ENCODE assay signal across 8 mouse cellular contexts in the genomic region with DNA sequence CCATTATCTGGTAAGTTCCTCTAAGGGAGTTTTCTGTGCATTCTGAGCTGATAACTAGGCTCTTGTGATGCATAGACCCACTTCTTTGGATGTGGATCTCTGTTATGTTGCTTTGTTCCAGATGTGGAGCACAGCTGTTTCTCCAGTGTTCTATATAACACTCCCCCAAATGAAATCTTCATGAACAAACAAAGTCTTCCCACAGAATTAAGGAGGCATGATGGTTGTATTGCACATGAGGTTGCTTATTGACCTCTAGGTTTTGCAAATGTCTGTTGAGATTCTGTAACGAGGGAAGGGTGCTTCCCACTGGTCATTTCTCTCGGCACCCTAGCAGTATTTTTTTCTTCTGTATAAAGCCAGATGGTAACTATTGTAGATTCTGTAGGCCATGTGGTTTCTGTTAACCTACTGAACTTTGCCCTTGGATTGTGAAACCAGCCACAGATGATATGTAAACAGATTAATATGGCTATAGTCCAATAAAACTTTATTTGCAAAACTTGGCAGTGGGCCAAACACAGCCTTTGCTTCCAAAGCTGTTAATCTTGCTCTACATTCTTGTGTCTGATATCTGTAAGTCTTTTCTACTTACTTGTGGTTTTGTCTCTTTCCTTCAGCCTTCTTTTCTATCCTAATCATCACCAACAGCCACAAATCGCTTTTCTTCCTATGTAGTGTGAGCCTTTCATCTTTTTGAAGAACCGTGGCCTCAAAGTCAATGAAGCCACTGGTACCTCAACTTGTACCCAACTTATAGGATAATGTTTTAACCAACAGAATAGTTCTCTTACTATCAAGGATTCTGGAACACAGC.
DNase-seq lines count a peak whose midpoint lies in the region; ATAC-seq and TF ChIP-seq lines count a peak whose summit lies in the region.

No protein-coding gene starts in this region.

- no peaks in the 10 kb centered on the region for H3K36me3 ChIP-seq in C2C12 (ENCODE audit: control insufficient read depth, insufficient read depth)
- H3K36me3 ChIP-seq in intestine, embryonic 14.5 days (ENCODE audit: control insufficient read depth, insufficient read depth, low read length), result no peaks in the 10 kb centered on the region
- H3K36me3 ChIP-seq in lung, embryonic 16.5 days (ENCODE audit: control insufficient read depth, insufficient read depth, low read length), result no peaks in the 10 kb centered on the region

- H3ac ChIP-seq in C2C12 (ENCODE audit: control insufficient read depth, insufficient read length, low read depth), result no peak overlapping the region

- no peak overlapping the region for H3K9ac ChIP-seq in intestine, embryonic 14.5 days (ENCODE audit: low read length)
- H3K9ac ChIP-seq in lung, embryonic 16.5 days (ENCODE audit: low read length), result no peak overlapping the region

- ATAC-seq in intestine, embryonic 14.5 days (replicated peaks; ENCODE audit: low FRiP score, low TSS enrichment, low read depth), result peak; percentile 90
- peak; percentile 93 for ATAC-seq in lung, embryonic 16.5 days (ENCODE audit: low read depth)
- no peak for ATAC-seq in megakaryocyte, adult 5-6 weeks (ENCODE audit: poor library complexity, severe bottlenecking)

- H3K79me3 ChIP-seq in C2C12 (ENCODE audit: low read depth), result no peaks in the 10 kb centered on the region

- peak; percentile 89 for DNase-seq in adipocyte (ENCODE audit: low spot score)
- peak; percentile 72 for DNase-seq in intestine, embryonic 14.5 days (ENCODE audit: low spot score)
- DNase-seq in neural tube, embryonic 10.5 days (ENCODE audit: extremely low spot score, low spot score), result no peak
- no peak for DNase-seq in left cerebral cortex, adult 11 months (ENCODE audit: low spot score)
- no peak for DNase-seq in adrenal gland, adult 18-20 months (ENCODE audit: low spot score in 2 of 2)

- no peak overlapping the region for H3K4me2 ChIP-seq in intestine, embryonic 14.5 days (ENCODE audit: low read length)
- H3K4me2 ChIP-seq in lung, embryonic 16.5 days (ENCODE audit: low read depth, low read length), result no peak overlapping the region

- WGBS in intestine, embryonic 14.5 days, result 20% methylated on average over 4 of the region's 4 CpGs
- 35% methylated on average over 4 of the region's 4 CpGs for WGBS in lung, embryonic 16.5 days

- no peaks in the 10 kb centered on the region for H3K27me3 ChIP-seq in C2C12 (ENCODE audit: control insufficient read depth, insufficient read depth, insufficient read length)
- H3K27me3 ChIP-seq in intestine, embryonic 14.5 days (replicated peaks; ENCODE audit: control insufficient read depth, insufficient read depth, low read length), result no peaks in the 10 kb centered on the region
- H3K27me3 ChIP-seq in lung, embryonic 16.5 days (ENCODE audit: control insufficient read depth, insufficient read depth, low read depth, low read length), result no peaks in the 10 kb centered on the region

- no peak overlapping the region for H3K4me3 ChIP-seq in C2C12 (ENCODE audit: insufficient read depth, poor library complexity, severe bottlenecking)
- H3K4me3 ChIP-seq in intestine, embryonic 14.5 days (ENCODE audit: low read depth, low read length), result no peak overlapping the region
- H3K4me3 ChIP-seq in lung, embryonic 16.5 days (ENCODE audit: low read length), result no peak overlapping the region

- no peak for TF ChIP-seq CTCF in C2C12 (IDR thresholded peaks at IDR 0.05; ENCODE audit: control insufficient read depth, insufficient read depth, insufficient read length)

- H3K79me2 ChIP-seq in C2C12 (ENCODE audit: control insufficient read depth, insufficient read depth), result no peaks in the 10 kb centered on the region

- H3K27ac ChIP-seq in intestine, embryonic 14.5 days (ENCODE audit: low read depth), result peak overlapping the region; percentile 62
- peak overlapping the region; percentile 78 for H3K27ac ChIP-seq in lung, embryonic 16.5 days (ENCODE audit: low read length)

- peaks cover 13% of the 10 kb centered on the region for H3K4me1 ChIP-seq in intestine, embryonic 14.5 days (replicated peaks; ENCODE audit: control insufficient read depth, insufficient read depth, low read length)
- H3K4me1 ChIP-seq in lung, embryonic 16.5 days (replicated peaks; ENCODE audit: control insufficient read depth, insufficient read depth, low read length), result peaks cover 6% of the 10 kb centered on the region; the same call in 1 of the 2 replicates

- H3K9me3 ChIP-seq in intestine, embryonic 14.5 days (ENCODE audit: control insufficient read depth, low read length), result no peaks in the 10 kb centered on the region
- no peaks in the 10 kb centered on the region for H3K9me3 ChIP-seq in lung, embryonic 16.5 days (ENCODE audit: control insufficient read depth, low read length)

TF ChIP-seq in C2C12, 6 proteins besides CTCF, POLR2A, EP300 and RAD21:
- TF ChIP-seq FOSL1 (IDR thresholded peaks at IDR 0.05; ENCODE audit: insufficient read depth, low read length, poor library complexity, severe bottlenecking) (no peak), USF1 (IDR thresholded peaks at IDR 0.05; ENCODE audit: low read depth) (no peak), MAX (IDR thresholded peaks at IDR 0.05) (no peak), CEBPB (IDR thresholded peaks at IDR 0.05; ENCODE audit: low read depth) (peak; percentile 51), MYOG (IDR thresholded peaks at IDR 0.05; ENCODE audit: control insufficient read depth, extremely low read depth, insufficient read length) (no peak)

Comparison
In these comparisons a context has a peak if more than half of its experiments do, and no peak if none do; other contexts are left out.
1. DNase-seq: peak in adipocyte (single experiment) and intestine, embryonic 14.5 days (single experiment); none in neural tube, embryonic 10.5 days (single experiment), left cerebral cortex, adult 11 months (single experiment) and adrenal gland, adult 18-20 months (0 of 2).